Mouse (Mus musculus): Measurements from ENCODE around the gene Serpinb3a. TPM values are rescaled to one million over a fixed set of nuclear protein-coding genes. Genes with fewer than 3 reads are reported as not detected.

The Serpinb3a gene
- polyA plus RNA-seq, 1 experiment from 2014 or later: not detected

Other genes with a start within 250 kb of the Serpinb3a start
- gene Serpinb5, start 191.1 kb downstream of the Serpinb3a start, polyA plus RNA-seq (2016; fragmentation: Nextera tagmentation; extraction: Ambion mirVana): 0.23 and 0.44 TPM in 2 replicates
- not detected in 2 replicates for gene Serpinb12, start 117.9 kb downstream of the Serpinb3a start, polyA plus RNA-seq (2016; fragmentation: Nextera tagmentation; extraction: Ambion mirVana)
- gene Serpinb13, start 71.3 kb downstream of the Serpinb3a start, polyA plus RNA-seq (2016; fragmentation: Nextera tagmentation; extraction: Ambion mirVana): not detected in 2 replicates
- gene Serpinb3d, start 31.2 kb upstream of the Serpinb3a start, polyA plus RNA-seq (2016; fragmentation: Nextera tagmentation; extraction: Ambion mirVana): not detected in 2 replicates
- gene Serpinb3b, start 226.1 kb upstream of the Serpinb3a start, polyA plus RNA-seq (2016; fragmentation: Nextera tagmentation; extraction: Ambion mirVana): not detected in 2 replicates
- not detected in 2 replicates for gene Serpinb3c, start 226.1 kb upstream of the Serpinb3a start, polyA plus RNA-seq (2016; fragmentation: Nextera tagmentation; extraction: Ambion mirVana)

All from limb, embryonic 12.5 days (tissue).